Mouse (Mus musculus) embryo, embryonic 10.5 days (tissue): ENCODE measurements at regions not wholly inside any gene's neighbourhood (a gene's known extent, or its start where the extent isn't known, plus 50 kb on each side); places are given as distances from the start of the nearest gene placed in this dataset.
A peak's percentile ranks its signal among the peaks of the same experiment; 100 is the strongest.
"Not testable (repeated sequence)": the region's sequence is repeated elsewhere in the genome, so short reads cannot be mapped to it uniquely, and the experiment has no call there.

Source experiments
- DNase-seq: peaks from one replicate; pipeline ENCODE4 v3.0.0-alpha.2; 2015; ENCODE audit warnings: low spot score

GRCm38 (mm10) chr5:81878563-81878962 lies 858.6 kb downstream of the Adgrl3 start:
- no peak for DNase-seq

GRCm38 (mm10) chr5:81893358-81893757 lies 873.4 kb downstream of the Adgrl3 start:
- DNase-seq, result no peak

- no peak for DNase-seq
Measured at GRCm38 (mm10) chr5:81909368-81909767, 889.4 kb downstream of the Adgrl3 start.

GRCm38 (mm10) chr5:81909964-81910363 lies 890.0 kb downstream of the Adgrl3 start:
- DNase-seq, result no peak

GRCm38 (mm10) chr5:81916667-81917066 lies 896.7 kb downstream of the Adgrl3 start:
- DNase-seq, result no peak

GRCm38 (mm10) chr5:81940798-81941197 lies 920.9 kb downstream of the Adgrl3 start:
- DNase-seq, result no peak

GRCm38 (mm10) chr5:81969685-81970524 lies 950.0 kb downstream of the Adgrl3 start:
- DNase-seq, result peak; percentile 8

GRCm38 (mm10) chr5:81970525-81971011 lies 950.6 kb downstream of the Adgrl3 start:
- DNase-seq, result no peak

GRCm38 (mm10) chr5:81976515-81976914 lies 956.6 kb downstream of the Adgrl3 start:
- DNase-seq, result no peak

- DNase-seq, result no peak
Measured at GRCm38 (mm10) chr5:81983351-81983750, 963.4 kb downstream of the Adgrl3 start.

GRCm38 (mm10) chr5:81988069-81988468 lies 968.1 kb downstream of the Adgrl3 start:
- no peak for DNase-seq

- no peak for DNase-seq
Measured at GRCm38 (mm10) chr5:82007955-82008354, 988.0 kb downstream of the Adgrl3 start.

- DNase-seq, result no peak
Measured at GRCm38 (mm10) chr5:82024126-82024525, 1004.2 kb downstream of the Adgrl3 start.

- no peak for DNase-seq
Measured at GRCm38 (mm10) chr5:82034776-82035175, 1014.8 kb downstream of the Adgrl3 start.

GRCm38 (mm10) chr5:82046106-82046505 lies 1026.2 kb downstream of the Adgrl3 start:
- DNase-seq, result no peak

- no peak for DNase-seq
Measured at GRCm38 (mm10) chr5:82059108-82059838, 1039.3 kb downstream of the Adgrl3 start.

GRCm38 (mm10) chr5:82060679-82061078 lies 1040.7 kb downstream of the Adgrl3 start:
- DNase-seq, result peak; percentile 60

GRCm38 (mm10) chr5:82069221-82069620 lies 1049.3 kb downstream of the Adgrl3 start:
- not testable (repeated sequence) for DNase-seq

GRCm38 (mm10) chr5:82089401-82089800 lies 1069.5 kb downstream of the Adgrl3 start:
- DNase-seq, result no peak

GRCm38 (mm10) chr5:82103056-82103807 lies 1083.3 kb downstream of the Adgrl3 start:
- DNase-seq, result peak; percentile 6

GRCm38 (mm10) chr5:82103857-82104256 lies 1083.9 kb downstream of the Adgrl3 start:
- DNase-seq, result no peak

GRCm38 (mm10) chr5:82125921-82126459 lies 1106.1 kb downstream of the Adgrl3 start:
- no peak for DNase-seq
